Mouse (Mus musculus): ENCODE measurements around the gene Pomp. TPM values are rescaled to one million over a fixed set of nuclear protein-coding genes. Genes with fewer than 3 reads are reported as not detected.

Pomp gene
- polyA plus RNA-seq, 1 experiment = 32.9 TPM

- Histone ChIP-seq H3K9me3 (peaks cover 25% of the 10 kb centered on the region), H3K4me1 (peaks cover 34% of the 10 kb centered on the region), H3K36me3 (replicated peaks; ENCODE audit: low read length) (no peaks in the 10 kb centered on the region), H3K4me3 (replicated peaks) (no peak overlapping the region), H3K27me3 (replicated peaks) (peaks cover 27% of the 10 kb centered on the region)
- no peak for TF ChIP-seq FLI1 (IDR thresholded peaks at IDR 0.05; ENCODE audit: low read length)
- no peak for TF ChIP-seq GATA1 (IDR thresholded peaks at IDR 0.05; ENCODE audit: borderline replicate concordance, low read length)
Observed at GRCm38 (mm10) chr5:147848164-147848863, 11.9 kb upstream of the Pomp start.

DNA sequence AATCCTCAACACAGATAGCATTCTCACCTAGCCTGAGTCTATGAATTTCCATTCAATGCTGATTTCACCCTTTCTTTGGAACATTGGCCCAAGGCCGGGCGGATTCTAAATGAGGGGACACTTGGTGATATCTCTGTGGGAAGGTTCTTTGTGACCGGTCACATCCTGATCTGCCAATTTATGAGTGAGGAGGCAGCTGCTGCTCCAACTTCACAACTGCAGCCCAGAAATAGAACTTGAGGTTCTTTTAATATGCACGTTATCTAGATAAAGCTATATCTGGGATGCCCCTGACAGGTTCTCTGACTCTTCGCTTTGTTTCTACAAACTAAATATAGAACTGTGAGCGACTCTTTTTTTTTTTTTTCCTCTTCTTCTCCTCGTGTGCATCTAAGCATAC, 10.1 kb upstream of the Pomp start:
- TF ChIP-seq FLI1 (IDR thresholded peaks at IDR 0.05; ENCODE audit: low read length) (no peak), GATA1 (IDR thresholded peaks at IDR 0.05; ENCODE audit: borderline replicate concordance, low read length) (no peak)
- Histone ChIP-seq H3K27me3 (replicated peaks) (peaks cover 28% of the 10 kb centered on the region), H3K4me1 (peaks cover 39% of the 10 kb centered on the region), H3K4me3 (replicated peaks) (no peak overlapping the region), H3K9me3 (peaks cover 6% of the 10 kb centered on the region), H3K36me3 (replicated peaks; ENCODE audit: low read length) (no peaks in the 10 kb centered on the region)

GRCm38 (mm10) chr5:147860076-147860448, 199 bp upstream of the Pomp start:
- Histone ChIP-seq H3K4me3 (replicated peaks) (peak overlapping the region; percentile 93), H3K36me3 (replicated peaks; ENCODE audit: low read length) (peaks cover 31% of the 10 kb centered on the region), H3K4me1 (peaks cover 45% of the 10 kb centered on the region), H3K9me3 (peaks cover 10% of the 10 kb centered on the region), H3K27me3 (replicated peaks) (no peaks in the 10 kb centered on the region)
- no peak for TF ChIP-seq FLI1 (IDR thresholded peaks at IDR 0.05; ENCODE audit: low read length)
- no peak for TF ChIP-seq GATA1 (IDR thresholded peaks at IDR 0.05; ENCODE audit: borderline replicate concordance, low read length)

- TF ChIP-seq GATA1 (IDR thresholded peaks at IDR 0.05; ENCODE audit: borderline replicate concordance, low read length) (no peak), FLI1 (IDR thresholded peaks at IDR 0.05; ENCODE audit: low read length) (no peak)
- H3K4me1 ChIP-seq = peaks cover 52% of the 10 kb centered on the region
- H3K4me3 ChIP-seq (replicated peaks) = no peak overlapping the region
- H3K36me3 ChIP-seq (replicated peaks; ENCODE audit: low read length) = peaks cover 98% of the 10 kb centered on the region
- H3K9me3 ChIP-seq = peaks cover 4% of the 10 kb centered on the region; the same call in 1 of the 2 replicates
- no peaks in the 10 kb centered on the region for H3K27me3 ChIP-seq (replicated peaks)
Observed at GRCm38 (mm10) chr5:147868674-147869073, 8.4 kb downstream of the Pomp start.

GRCm38 (mm10) chr5:147869568-147869967, 9.3 kb downstream of the Pomp start:
- Histone ChIP-seq H3K9me3 (no peaks in the 10 kb centered on the region), H3K36me3 (replicated peaks; ENCODE audit: low read length) (peaks cover 98% of the 10 kb centered on the region), H3K4me3 (replicated peaks) (no peak overlapping the region), H3K27me3 (replicated peaks) (no peaks in the 10 kb centered on the region), H3K4me1 (peaks cover 52% of the 10 kb centered on the region)
- no peak for TF ChIP-seq FLI1 (IDR thresholded peaks at IDR 0.05; ENCODE audit: low read length)
- TF ChIP-seq GATA1 (IDR thresholded peaks at IDR 0.05; ENCODE audit: borderline replicate concordance, low read length) = no peak

GRCm38 (mm10) chr5:147870296-147870695, 10.0 kb downstream of the Pomp start:
- Histone ChIP-seq H3K4me1 (peaks cover 48% of the 10 kb centered on the region), H3K9me3 (no peaks in the 10 kb centered on the region), H3K36me3 (replicated peaks; ENCODE audit: low read length) (peaks cover 98% of the 10 kb centered on the region), H3K4me3 (replicated peaks) (no peak overlapping the region), H3K27me3 (replicated peaks) (no peaks in the 10 kb centered on the region)
- TF ChIP-seq GATA1 (IDR thresholded peaks at IDR 0.05; ENCODE audit: borderline replicate concordance, low read length) (no peak), FLI1 (IDR thresholded peaks at IDR 0.05; ENCODE audit: low read length) (no peak)

DNA sequence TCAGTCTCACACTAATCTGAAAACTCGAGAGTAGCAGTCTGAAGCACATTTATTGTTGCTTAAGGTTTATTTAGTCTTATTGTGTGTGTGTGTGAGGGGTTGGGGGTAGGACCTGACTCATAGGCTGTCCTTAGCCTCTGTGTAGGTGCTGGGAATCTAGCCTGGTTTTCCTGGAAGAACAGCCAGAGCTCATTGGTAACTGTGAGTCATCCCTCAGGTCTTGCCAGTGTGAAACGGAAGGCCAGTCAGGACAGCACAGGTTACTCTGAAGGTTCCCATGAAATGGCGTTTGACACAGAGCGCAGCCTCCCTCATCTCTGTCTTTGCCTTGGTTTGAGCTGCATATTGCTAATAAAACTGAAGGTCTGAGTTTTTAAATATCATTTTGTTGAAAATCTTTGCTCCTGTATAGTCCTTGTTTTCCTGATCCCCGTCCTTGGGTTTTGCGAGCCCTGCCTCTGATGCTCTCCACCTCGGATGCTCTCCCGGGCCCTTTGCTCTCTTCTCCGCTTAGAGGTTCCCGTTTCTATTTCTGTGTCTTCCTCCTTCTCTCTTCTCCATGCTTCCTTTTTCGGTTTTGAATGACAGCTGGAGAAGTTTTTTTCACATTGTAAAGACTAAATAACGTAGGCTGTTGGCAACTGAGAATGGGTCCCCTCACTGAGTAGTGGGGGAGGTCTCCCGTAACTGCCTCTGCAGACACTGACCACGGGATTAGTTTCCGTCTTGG, 11.0 kb downstream of the Pomp start:
- no peak overlapping the region for H3K4me3 ChIP-seq (replicated peaks)
- H3K4me1 ChIP-seq = peaks cover 42% of the 10 kb centered on the region
- H3K36me3 ChIP-seq (replicated peaks; ENCODE audit: low read length) = peaks cover 98% of the 10 kb centered on the region
- no peaks in the 10 kb centered on the region for H3K9me3 ChIP-seq
- no peaks in the 10 kb centered on the region for H3K27me3 ChIP-seq (replicated peaks)
- TF ChIP-seq FLI1 (IDR thresholded peaks at IDR 0.05; ENCODE audit: low read length) (no peak), GATA1 (IDR thresholded peaks at IDR 0.05; ENCODE audit: borderline replicate concordance, low read length) (no peak)

DNA sequence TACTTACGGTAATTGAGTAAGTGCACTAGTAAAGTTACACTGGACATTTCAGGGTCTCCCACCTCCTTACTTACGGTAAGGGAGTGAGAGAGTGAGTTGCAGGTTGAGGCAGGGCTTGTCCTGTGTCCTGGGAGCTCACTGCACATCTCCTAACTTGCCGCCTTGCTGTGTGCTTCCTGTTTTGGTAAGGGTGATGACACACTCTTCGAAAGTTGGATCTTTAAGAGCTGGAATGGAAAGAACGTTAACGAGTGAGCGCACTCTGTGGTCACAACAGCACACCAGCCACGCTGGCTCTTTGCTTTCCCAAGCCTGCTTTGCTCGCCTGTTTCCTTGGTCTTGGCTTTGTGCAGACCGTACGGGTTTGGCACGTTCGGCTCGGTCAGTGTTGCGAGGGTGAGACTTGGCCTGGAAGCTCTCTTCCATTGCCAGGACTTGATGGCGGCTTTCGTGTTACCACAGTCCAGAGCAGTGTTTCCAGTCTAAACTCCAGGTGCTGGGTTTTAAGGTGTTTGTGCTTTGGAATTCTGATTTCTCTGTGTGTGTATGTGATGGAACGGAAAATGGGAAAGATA, 14.3 kb downstream of the Pomp start:
- Histone ChIP-seq H3K9me3 (peaks cover 12% of the 10 kb centered on the region; the same call in 1 of the 2 replicates), H3K4me3 (replicated peaks) (no peak overlapping the region), H3K36me3 (replicated peaks; ENCODE audit: low read length) (peaks cover 99% of the 10 kb centered on the region), H3K27me3 (replicated peaks) (no peaks in the 10 kb centered on the region), H3K4me1 (peaks cover 23% of the 10 kb centered on the region)
- TF ChIP-seq FLI1 (IDR thresholded peaks at IDR 0.05; ENCODE audit: low read length) (no peak), GATA1 (IDR thresholded peaks at IDR 0.05; ENCODE audit: borderline replicate concordance, low read length) (no peak)

DNA sequence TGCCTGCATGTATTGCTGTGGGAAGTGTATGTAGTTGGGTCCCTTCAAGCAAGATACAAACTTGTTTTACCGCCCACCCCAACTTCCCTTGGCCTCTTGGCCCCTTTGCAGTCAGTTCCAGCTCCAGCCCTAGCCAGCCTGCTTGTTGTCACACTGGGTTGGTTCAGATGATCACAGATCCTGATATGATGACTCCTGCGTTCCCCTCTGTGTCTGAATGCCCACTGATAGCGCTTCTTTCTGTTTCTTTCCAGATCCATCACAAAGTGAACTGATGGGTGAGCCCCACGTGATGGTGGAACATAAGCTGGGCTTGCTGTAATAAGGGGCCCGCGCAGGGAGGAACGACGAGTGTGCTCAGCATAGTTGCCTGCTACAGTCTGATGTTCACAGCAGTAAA, 14.9 kb downstream of the Pomp start:
- Histone ChIP-seq H3K4me3 (replicated peaks) (no peak overlapping the region), H3K4me1 (peaks cover 23% of the 10 kb centered on the region), H3K36me3 (replicated peaks; ENCODE audit: low read length) (peaks cover 99% of the 10 kb centered on the region), H3K9me3 (peaks cover 15% of the 10 kb centered on the region), H3K27me3 (replicated peaks) (no peaks in the 10 kb centered on the region)
- TF ChIP-seq FLI1 (IDR thresholded peaks at IDR 0.05; ENCODE audit: low read length) (no peak), GATA1 (IDR thresholded peaks at IDR 0.05; ENCODE audit: borderline replicate concordance, low read length) (no peak)

- H3K27me3 ChIP-seq (replicated peaks) = no peaks in the 10 kb centered on the region
- H3K4me3 ChIP-seq (replicated peaks) = no peak overlapping the region
- H3K4me1 ChIP-seq = peaks cover 17% of the 10 kb centered on the region; the same call in 1 of the 2 replicates
- peaks cover 30% of the 10 kb centered on the region for H3K9me3 ChIP-seq
- TF ChIP-seq FLI1 (IDR thresholded peaks at IDR 0.05; ENCODE audit: low read length) = no peak
- TF ChIP-seq GATA1 (IDR thresholded peaks at IDR 0.05; ENCODE audit: borderline replicate concordance, low read length) = no peak
- peaks cover 98% of the 10 kb centered on the region for H3K36me3 ChIP-seq (replicated peaks; ENCODE audit: low read length)
Observed at GRCm38 (mm10) chr5:147877520-147877919, 17.3 kb downstream of the Pomp start.

All from megakaryocyte, embryonic 14.5 days (primary cell).